Mouse (Mus musculus) right cerebral cortex, postnatal 4 days (tissue): ENCODE measurements around the gene Prkce.
A peak's percentile ranks its signal among the peaks of the same experiment; 100 is the strongest.

Experiments
- DNase-seq: peaks from one replicate; pipeline ENCODE4 v3.0.0-alpha.2; 2022

Prkce gene

GRCm38 (mm10) chr17:86167320-86168230 lies at the start of gene Prkce:
TSS of gene Prkce (plus strand) at chr17:86167785.
- DNase-seq = peak; percentile 85

- no peak for DNase-seq
Measured at GRCm38 (mm10) chr17:86123146-86123545, 44.4 kb upstream of the Prkce start.

GRCm38 (mm10) chr17:86125908-86126307 lies 41.7 kb upstream of the Prkce start:
- DNase-seq = no peak

GRCm38 (mm10) chr17:86128198-86128597 lies 39.4 kb upstream of the Prkce start:
- DNase-seq = no peak

GRCm38 (mm10) chr17:86132534-86132933 lies 35.1 kb upstream of the Prkce start:
- no peak for DNase-seq

GRCm38 (mm10) chr17:86134461-86134860 lies 33.1 kb upstream of the Prkce start:
- no peak for DNase-seq

- peak; percentile 18 for DNase-seq
Measured at GRCm38 (mm10) chr17:86135835-86136234, 31.8 kb upstream of the Prkce start.

GRCm38 (mm10) chr17:86144537-86145078 lies 23.0 kb upstream of the Prkce start:
- DNase-seq = no peak

- DNase-seq = peak; percentile 89
Measured at GRCm38 (mm10) chr17:86145079-86145951, 22.3 kb upstream of the Prkce start, which contains the start of gene Srbd1. TSS of gene Srbd1 (minus strand) at chr17:86145175.

GRCm38 (mm10) chr17:86149726-86150125 lies 17.9 kb upstream of the Prkce start:
- no peak for DNase-seq

GRCm38 (mm10) chr17:86150867-86151348 lies 16.7 kb upstream of the Prkce start:
- peak; percentile 47 for DNase-seq

- DNase-seq = no peak
Measured at GRCm38 (mm10) chr17:86156999-86157398, 10.6 kb upstream of the Prkce start.

- DNase-seq = no peak
Measured at GRCm38 (mm10) chr17:86162672-86163071, 4.9 kb upstream of the Prkce start.

- no peak for DNase-seq
Measured at GRCm38 (mm10) chr17:86164416-86164815, 3.2 kb upstream of the Prkce start.

GRCm38 (mm10) chr17:86166051-86166566 lies 1.5 kb upstream of the Prkce start:
- no peak for DNase-seq

- DNase-seq = peak; percentile 66
Measured at GRCm38 (mm10) chr17:86166567-86167319, 842 bp upstream of the Prkce start.

GRCm38 (mm10) chr17:86168231-86168981 lies 821 bp downstream of the Prkce start:
- peak; percentile 56 for DNase-seq

- no peak for DNase-seq
Measured at GRCm38 (mm10) chr17:86169092-86169491, 1.5 kb downstream of the Prkce start.

- DNase-seq = no peak
Measured at GRCm38 (mm10) chr17:86170164-86170958, 2.8 kb downstream of the Prkce start.

- DNase-seq = no peak
Measured at GRCm38 (mm10) chr17:86175516-86175915, 7.9 kb downstream of the Prkce start.
